Mouse (Mus musculus): ENCODE measurements around the gene Banp. TPM values are rescaled to one million over a fixed set of nuclear protein-coding genes. Genes with fewer than 3 reads are reported as not detected.

Gene Banp
- polyA plus RNA-seq, 1 experiment, result 54.1 TPM

DNA sequence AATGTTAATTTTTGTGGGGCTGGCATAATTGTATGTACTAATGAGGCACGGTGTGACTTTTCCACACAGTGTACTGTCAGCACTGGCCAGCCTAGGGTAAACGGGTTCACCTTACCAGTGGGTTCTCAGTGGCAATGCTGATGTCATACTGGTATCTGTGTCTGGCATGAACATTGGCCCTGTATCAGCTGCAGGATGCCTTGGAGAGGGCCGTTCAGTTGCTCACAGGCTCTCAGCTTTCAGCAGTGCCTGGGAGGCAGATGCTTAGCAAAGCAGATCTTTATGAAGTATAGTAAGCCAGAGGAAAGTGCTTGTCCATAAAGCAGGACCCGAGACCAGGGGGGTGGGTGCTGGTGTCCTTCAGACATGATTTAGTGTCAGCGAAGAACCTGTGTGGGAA is 16.6 kb downstream of the Banp start:
- DNase-seq (ENCODE audit: low read depth in 1 of 2, low spot score in 2 of 2), result no peak
- Histone ChIP-seq H3K27me3 (ENCODE audit: control insufficient read depth, insufficient read depth, low read length) (no peaks in the 10 kb centered on the region), H3K36me3 (ENCODE audit: control insufficient read depth, insufficient read depth, low read length) (no peaks in the 10 kb centered on the region), H3K27ac (ENCODE audit: insufficient read depth, low read length) (no peak overlapping the region), H3K4me1 (ENCODE audit: control insufficient read depth, insufficient read depth, insufficient read length) (peaks cover 3% of the 10 kb centered on the region; the same call in 1 of the 2 replicates), H3K4me3 (ENCODE audit: extremely low read depth, insufficient read depth, insufficient read length) (no peak overlapping the region)
- WGBS, result 93% methylated on average over 5 of the region's 5 CpGs
- TF ChIP-seq CTCF (IDR thresholded peaks at IDR 0.05; ENCODE audit: extremely low read depth, insufficient read depth, insufficient read length, insufficient replicate concordance), result no peak
- TF ChIP-seq POLR2A (IDR thresholded peaks at IDR 0.05; ENCODE audit: low read depth, low read length), result no peak

DNA sequence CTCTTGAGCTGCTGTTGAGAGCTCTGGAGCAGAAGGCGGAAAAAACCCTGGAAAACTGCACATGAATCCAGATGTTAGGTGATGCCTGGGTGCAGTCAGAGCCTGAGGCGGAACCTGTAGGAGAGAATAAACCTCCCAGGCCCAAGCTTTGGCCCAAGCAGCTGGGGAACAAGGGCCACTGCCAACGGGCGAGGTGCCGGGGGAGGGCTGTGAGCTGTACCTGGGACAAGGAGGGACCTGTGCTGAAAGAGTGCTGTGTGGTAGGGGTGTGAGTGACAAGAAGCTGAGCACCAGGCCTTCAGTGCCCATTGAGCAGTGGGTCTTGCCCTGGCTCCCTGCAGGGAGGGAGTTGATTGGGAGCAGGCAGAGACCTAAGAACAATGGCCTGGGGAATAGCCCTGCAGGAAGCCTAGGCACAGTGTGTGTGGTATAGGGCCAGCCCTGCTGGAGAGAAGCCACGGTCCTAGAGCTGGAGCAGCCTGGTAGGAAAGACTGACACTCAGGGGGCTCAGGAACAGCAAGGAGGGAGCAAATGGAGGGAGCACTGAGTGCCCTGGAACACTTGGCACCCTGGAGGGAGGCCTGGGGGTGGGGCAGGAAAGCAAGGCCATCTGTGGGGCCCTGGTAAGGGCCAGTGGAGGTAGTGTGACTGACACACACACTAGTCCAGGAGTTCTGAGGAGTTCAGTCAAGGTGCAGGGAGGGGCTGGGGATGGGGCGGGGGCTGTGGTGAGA is 17.3 kb downstream of the Banp start:
- no peak overlapping the region for H3K4me3 ChIP-seq (ENCODE audit: extremely low read depth, insufficient read depth, insufficient read length)
- no peak for TF ChIP-seq CTCF (IDR thresholded peaks at IDR 0.05; ENCODE audit: extremely low read depth, insufficient read depth, insufficient read length, insufficient replicate concordance)
- TF ChIP-seq POLR2A (IDR thresholded peaks at IDR 0.05; ENCODE audit: low read depth, low read length), result no peak
- 90% methylated on average over 7 of the region's 7 CpGs for WGBS
- H3K4me1 ChIP-seq (ENCODE audit: control insufficient read depth, insufficient read depth, insufficient read length), result peaks cover 3% of the 10 kb centered on the region; the same call in 1 of the 2 replicates
- no peak overlapping the region for H3K27ac ChIP-seq (ENCODE audit: insufficient read depth, low read length)
- H3K36me3 ChIP-seq (ENCODE audit: control insufficient read depth, insufficient read depth, low read length), result no peaks in the 10 kb centered on the region
- no peak for DNase-seq (ENCODE audit: low read depth in 1 of 2, low spot score in 2 of 2)
- no peaks in the 10 kb centered on the region for H3K27me3 ChIP-seq (ENCODE audit: control insufficient read depth, insufficient read depth, low read length)

DNA sequence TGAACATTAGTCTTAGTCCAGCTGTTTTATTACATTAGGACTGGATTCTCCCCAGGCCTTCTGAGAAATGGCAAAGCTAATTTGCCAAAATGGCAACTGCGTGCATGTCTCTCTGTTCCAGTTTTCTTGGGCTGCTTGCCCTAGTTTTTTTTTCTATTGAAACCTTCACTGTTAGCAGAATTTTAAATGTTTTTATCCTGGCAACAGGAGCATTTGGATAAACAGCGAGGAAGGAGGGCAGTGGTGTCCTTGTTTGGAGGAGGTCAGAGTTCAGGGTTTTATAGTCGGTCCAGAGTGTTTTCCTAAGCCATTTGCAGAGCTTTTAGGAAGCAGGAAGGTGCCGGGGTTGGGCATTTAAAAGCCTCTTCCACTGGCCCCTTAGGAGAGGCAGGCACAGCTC is 18.4 kb downstream of the Banp start:
- Histone ChIP-seq H3K27me3 (ENCODE audit: control insufficient read depth, insufficient read depth, low read length) (no peaks in the 10 kb centered on the region), H3K4me1 (ENCODE audit: control insufficient read depth, insufficient read depth, insufficient read length) (peaks cover 3% of the 10 kb centered on the region; the same call in 1 of the 2 replicates), H3K27ac (ENCODE audit: insufficient read depth, low read length) (no peak overlapping the region), H3K4me3 (ENCODE audit: extremely low read depth, insufficient read depth, insufficient read length) (no peak overlapping the region), H3K36me3 (ENCODE audit: control insufficient read depth, insufficient read depth, low read length) (no peaks in the 10 kb centered on the region)
- DNase-seq (ENCODE audit: low read depth in 1 of 2, low spot score in 2 of 2), result no peak
- no peak for TF ChIP-seq POLR2A (IDR thresholded peaks at IDR 0.05; ENCODE audit: low read depth, low read length)
- no peak for TF ChIP-seq CTCF (IDR thresholded peaks at IDR 0.05; ENCODE audit: extremely low read depth, insufficient read depth, insufficient read length, insufficient replicate concordance)
- 86% methylated on average over 4 of the region's 4 CpGs for WGBS

DNA sequence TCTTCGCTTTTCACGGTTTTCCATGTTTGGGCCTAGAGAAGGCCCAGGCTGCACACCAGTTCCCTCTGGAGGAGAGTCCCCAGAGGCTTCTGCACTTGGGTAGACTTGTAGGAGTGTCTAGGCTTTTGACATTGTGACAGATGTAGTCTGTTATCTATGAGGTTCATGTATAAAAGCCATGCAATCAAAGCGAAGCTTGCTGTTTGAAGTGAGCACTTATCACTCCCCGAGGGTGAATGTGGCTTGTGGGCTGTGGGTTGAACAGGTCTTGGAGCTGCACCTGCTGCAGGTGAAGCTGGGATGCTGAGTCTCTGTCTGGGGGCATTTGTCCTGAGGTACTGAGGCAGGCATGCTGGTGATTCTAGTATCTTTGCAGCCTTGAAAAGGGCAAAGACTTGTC is 19.0 kb downstream of the Banp start:
- no peak for TF ChIP-seq CTCF (IDR thresholded peaks at IDR 0.05; ENCODE audit: extremely low read depth, insufficient read depth, insufficient read length, insufficient replicate concordance)
- Histone ChIP-seq H3K4me1 (ENCODE audit: control insufficient read depth, insufficient read depth, insufficient read length) (peaks cover 3% of the 10 kb centered on the region; the same call in 1 of the 2 replicates), H3K27me3 (ENCODE audit: control insufficient read depth, insufficient read depth, low read length) (no peaks in the 10 kb centered on the region), H3K27ac (ENCODE audit: insufficient read depth, low read length) (no peak overlapping the region), H3K4me3 (ENCODE audit: extremely low read depth, insufficient read depth, insufficient read length) (no peak overlapping the region), H3K36me3 (ENCODE audit: control insufficient read depth, insufficient read depth, low read length) (no peaks in the 10 kb centered on the region)
- no peak for DNase-seq (ENCODE audit: low read depth in 1 of 2, low spot score in 2 of 2)
- 49% methylated on average over 4 of the region's 4 CpGs for WGBS

DNA sequence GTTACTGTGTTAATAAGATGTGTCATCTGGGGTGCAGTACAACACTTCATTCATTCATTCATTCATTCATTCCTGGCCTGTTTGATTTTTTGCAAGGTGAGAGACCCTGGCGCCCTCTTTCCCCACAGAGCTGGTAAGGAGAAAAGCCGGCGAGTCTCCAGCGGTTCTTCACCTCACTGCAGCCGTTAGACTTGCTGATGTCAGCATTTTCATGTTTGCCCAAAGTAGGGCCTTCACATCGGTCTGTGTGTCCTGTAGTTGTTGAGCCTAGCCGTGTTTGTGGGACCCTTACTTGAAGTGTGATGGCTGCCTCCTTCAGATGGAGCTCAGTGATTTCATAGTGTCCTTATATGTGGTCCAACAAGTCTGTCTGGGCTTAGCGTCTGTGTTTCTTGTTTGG is 20.7 kb downstream of the Banp start:
- Histone ChIP-seq H3K36me3 (ENCODE audit: control insufficient read depth, insufficient read depth, low read length) (peaks cover 7% of the 10 kb centered on the region), H3K4me3 (ENCODE audit: extremely low read depth, insufficient read depth, insufficient read length) (no peak overlapping the region), H3K27me3 (ENCODE audit: control insufficient read depth, insufficient read depth, low read length) (no peaks in the 10 kb centered on the region), H3K27ac (ENCODE audit: insufficient read depth, low read length) (no peak overlapping the region), H3K4me1 (ENCODE audit: control insufficient read depth, insufficient read depth, insufficient read length) (peaks cover 3% of the 10 kb centered on the region; the same call in 1 of the 2 replicates)
- TF ChIP-seq CTCF (IDR thresholded peaks at IDR 0.05; ENCODE audit: extremely low read depth, insufficient read depth, insufficient read length, insufficient replicate concordance), result no peak
- no peak for DNase-seq (ENCODE audit: low read depth in 1 of 2, low spot score in 2 of 2)
- WGBS, result 96% methylated on average over 8 of the region's 8 CpGs

DNA sequence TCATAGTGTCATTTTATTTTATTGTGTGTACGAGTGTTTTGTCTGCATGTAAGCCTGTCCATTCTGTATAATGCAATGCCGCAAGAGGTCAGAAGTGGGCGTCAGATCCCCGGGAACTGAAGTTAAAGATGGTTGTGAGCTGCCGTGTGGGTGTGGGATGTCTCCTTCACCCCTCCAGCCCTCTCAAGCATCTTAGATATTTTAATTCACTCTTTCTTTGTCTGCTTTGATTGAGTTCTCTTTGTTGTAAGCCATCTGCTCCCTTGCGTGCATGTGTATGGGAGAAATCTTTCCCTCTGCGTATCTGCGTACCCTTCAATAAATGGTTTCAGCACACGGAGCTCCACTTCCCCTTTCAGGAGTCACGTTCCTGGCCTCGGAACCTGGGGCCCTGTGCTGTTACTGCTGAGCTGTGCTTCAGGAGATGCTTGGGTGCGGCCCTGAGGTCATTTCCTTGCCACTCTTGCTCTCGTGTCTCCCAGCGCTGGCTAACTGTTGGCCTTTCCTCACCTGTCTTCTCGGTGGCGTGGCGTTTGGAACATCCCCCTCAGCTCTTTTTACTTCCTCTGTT is 22.0 kb downstream of the Banp start:
- H3K27ac ChIP-seq (ENCODE audit: insufficient read depth, low read length), result no peak overlapping the region
- DNase-seq (ENCODE audit: low read depth in 1 of 2, low spot score in 2 of 2), result no peak
- H3K4me1 ChIP-seq (ENCODE audit: control insufficient read depth, insufficient read depth, insufficient read length), result peaks cover 3% of the 10 kb centered on the region; the same call in 1 of the 2 replicates
- peaks cover 20% of the 10 kb centered on the region for H3K36me3 ChIP-seq (ENCODE audit: control insufficient read depth, insufficient read depth, low read length)
- WGBS, result 49% methylated on average over 17 of the region's 17 CpGs
- no peak overlapping the region for H3K4me3 ChIP-seq (ENCODE audit: extremely low read depth, insufficient read depth, insufficient read length)
- TF ChIP-seq CTCF (IDR thresholded peaks at IDR 0.05; ENCODE audit: extremely low read depth, insufficient read depth, insufficient read length, insufficient replicate concordance) (no peak), POLR2A (IDR thresholded peaks at IDR 0.05; ENCODE audit: low read depth, low read length) (no peak)
- H3K27me3 ChIP-seq (ENCODE audit: control insufficient read depth, insufficient read depth, low read length), result no peaks in the 10 kb centered on the region

DNA sequence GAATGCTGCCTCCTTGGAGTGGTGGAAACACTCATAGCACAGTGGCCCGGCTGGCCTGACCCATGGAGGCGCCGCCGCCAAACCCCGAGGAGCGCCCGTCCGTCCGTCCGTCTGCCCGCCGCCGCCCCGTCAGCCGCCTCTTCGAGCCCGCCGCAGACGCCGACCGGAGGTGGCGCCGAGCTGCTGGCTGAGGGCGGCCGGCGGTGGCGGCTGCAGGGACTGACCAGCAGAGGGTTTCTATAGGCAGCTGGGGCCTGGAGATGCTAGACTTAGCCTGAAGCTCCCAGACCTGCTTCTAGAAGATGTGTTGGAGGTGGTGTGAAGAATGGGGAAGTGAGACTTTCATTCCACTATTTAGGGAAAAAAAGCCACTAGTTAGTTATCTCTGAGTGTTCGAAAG is 24.4 kb downstream of the Banp start:
- H3K27ac ChIP-seq (ENCODE audit: insufficient read depth, low read length), result no peak overlapping the region
- no peak for TF ChIP-seq POLR2A (IDR thresholded peaks at IDR 0.05; ENCODE audit: low read depth, low read length)
- TF ChIP-seq CTCF (IDR thresholded peaks at IDR 0.05; ENCODE audit: extremely low read depth, insufficient read depth, insufficient read length, insufficient replicate concordance), result no peak
- DNase-seq (ENCODE audit: low read depth in 1 of 2, low spot score in 2 of 2), result no peak
- WGBS, result 97% methylated on average over 28 of the region's 28 CpGs
- no peaks in the 10 kb centered on the region; the same call in 1 of the 2 replicates for H3K4me1 ChIP-seq (ENCODE audit: control insufficient read depth, insufficient read depth, insufficient read length)
- no peaks in the 10 kb centered on the region for H3K27me3 ChIP-seq (ENCODE audit: control insufficient read depth, insufficient read depth, low read length)
- no peak overlapping the region for H3K4me3 ChIP-seq (ENCODE audit: extremely low read depth, insufficient read depth, insufficient read length)
- peaks cover 31% of the 10 kb centered on the region for H3K36me3 ChIP-seq (ENCODE audit: control insufficient read depth, insufficient read depth, low read length)
